Mouse (Mus musculus) v-Abl transformed pro-B cells (cell line): ENCODE measurements around the gene Prps1.

Experiments
- in situ Hi-C, 2 experiments: fragments of 400-800 bp; cut with MboI; formaldehyde crosslinking; loops; one replicate each; pipeline ENCODE4 v1.15.1; 2025; ENCODE audit not compliant: unreplicated experiment in 2 of 2

Gene Prps1

GRCm38 (mm10) chrX:140456279-140456731, at the start of gene Prps1:
Prps1 (plus strand) TSS chrX:140456613.
- in situ Hi-C loops: loop anchor here in 1 of 2 experiments (25.0 kb wide), 1 partner anchor 469 kb away; the partner anchor contains the start of gene Rbm41

DNA sequence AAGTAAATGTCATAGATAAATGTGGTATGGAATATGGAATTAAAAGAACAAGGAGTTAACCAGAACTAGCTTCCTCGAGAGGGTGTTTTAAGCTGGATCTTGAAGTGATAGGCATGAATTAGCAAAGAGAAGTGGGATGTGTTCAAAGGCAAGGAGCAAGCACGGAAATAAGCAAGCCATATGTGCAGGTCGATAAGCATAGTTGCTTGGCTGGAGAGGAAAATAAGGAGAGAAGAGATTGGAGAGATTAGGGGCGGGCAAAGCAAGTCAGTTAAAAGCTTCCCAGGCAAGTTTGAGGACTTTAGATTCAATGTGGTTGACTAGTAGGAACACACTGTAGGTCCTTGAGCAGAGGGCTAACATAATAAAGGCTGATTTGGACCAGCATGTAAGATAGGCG, 48.8 kb upstream of the Prps1 start:
- in situ Hi-C loops: no loop called here

DNA sequence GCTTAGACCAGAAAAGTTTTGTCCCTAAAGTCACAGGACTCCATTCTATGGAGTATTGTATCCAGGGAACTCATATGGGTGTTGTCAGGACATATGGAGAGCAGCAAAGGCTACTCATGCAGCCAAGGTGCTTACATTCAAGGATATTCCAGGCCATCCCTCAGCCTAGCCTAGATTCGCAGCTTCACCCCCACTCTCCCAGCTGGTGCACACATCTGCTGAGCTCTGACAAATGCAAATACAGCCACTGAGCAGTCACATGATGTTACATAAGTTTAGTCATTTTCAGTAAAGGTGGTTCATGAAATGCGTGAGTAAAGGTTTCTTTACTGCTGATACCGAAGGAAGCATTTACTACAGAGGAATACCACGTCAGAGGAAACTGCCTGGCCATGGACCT, 37.9 kb upstream of the Prps1 start:
- in situ Hi-C loops: no loop called here

GRCm38 (mm10) chrX:140427124-140427523, 29.3 kb upstream of the Prps1 start:
- in situ Hi-C loops: loop anchor here in 1 of 2 experiments (5.0 kb wide), 1 partner anchor 295 kb away; no protein-coding TSS in a partner anchor

DNA sequence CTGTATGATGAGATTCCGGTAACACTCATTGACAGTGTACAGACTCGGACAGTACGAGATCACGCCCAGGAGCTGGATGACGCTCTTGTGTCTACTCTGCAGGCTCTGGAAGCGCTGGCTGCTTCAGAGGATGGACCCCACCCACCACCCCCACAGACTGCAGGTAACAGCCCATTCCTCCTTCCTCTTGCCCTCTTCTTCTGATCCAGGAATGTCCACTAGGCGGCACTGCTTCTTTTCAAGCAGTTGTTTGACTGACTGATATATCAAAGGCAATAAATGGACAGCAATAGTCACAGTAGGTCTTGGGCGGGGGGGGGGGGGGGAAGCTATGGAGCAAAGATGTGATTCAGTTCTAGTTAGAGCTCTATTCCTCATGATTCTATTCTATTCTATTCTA, 28.2 kb upstream of the Prps1 start:
- in situ Hi-C loops: loop anchor here in 1 of 2 experiments (5.0 kb wide), 1 partner anchor 294 kb away; no protein-coding TSS in a partner anchor

DNA sequence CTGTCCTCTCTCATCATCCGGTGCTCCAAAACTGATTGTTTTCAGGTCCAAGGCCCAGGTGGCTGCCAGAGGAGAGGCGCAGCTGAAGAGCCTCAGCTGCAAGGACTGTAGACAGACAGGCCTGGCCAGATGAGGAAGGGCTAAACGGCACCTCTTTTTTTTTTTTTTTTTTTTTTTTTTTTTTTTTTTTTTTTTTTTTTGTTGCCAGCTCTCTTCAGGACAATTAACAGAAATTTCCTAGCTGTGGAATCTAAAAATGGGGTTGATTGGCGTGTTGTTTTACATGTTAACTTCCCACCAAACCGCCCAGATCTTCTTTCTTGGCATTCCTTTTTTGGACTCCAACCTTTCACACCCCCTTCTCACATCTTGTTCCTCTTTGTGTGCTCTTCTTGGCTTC, 26.4 kb upstream of the Prps1 start:
- in situ Hi-C loops: loop anchor here in 1 of 2 experiments (5.0 kb wide), 1 partner anchor 292 kb away; no protein-coding TSS in a partner anchor

- in situ Hi-C loops: no loop called here
Measured at GRCm38 (mm10) chrX:140430506-140430905, 25.9 kb upstream of the Prps1 start.

- in situ Hi-C loops: no loop called here
Measured at GRCm38 (mm10) chrX:140431981-140432380, 24.4 kb upstream of the Prps1 start.

DNA sequence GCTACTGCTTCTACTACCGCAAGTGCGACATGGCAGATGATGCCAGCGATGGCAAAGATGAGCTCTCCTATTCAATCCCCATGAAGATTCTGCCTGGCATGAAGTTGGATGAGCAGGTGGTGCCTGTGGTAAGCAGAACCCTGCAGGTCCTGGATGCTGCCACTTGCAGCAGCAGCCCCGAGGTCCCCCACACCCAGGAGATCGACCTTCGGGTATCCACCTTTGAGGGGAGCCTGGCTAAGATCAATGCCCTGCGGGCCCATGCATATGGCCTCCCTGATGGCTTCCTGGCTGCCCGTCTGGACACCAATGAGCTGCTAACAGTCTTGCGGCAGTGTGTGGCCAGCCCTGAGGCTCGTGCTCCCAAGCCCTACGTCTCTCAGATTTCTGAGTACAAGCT, 23.6 kb upstream of the Prps1 start:
- in situ Hi-C loops: no loop called here

GRCm38 (mm10) chrX:140437906-140438305, 18.5 kb upstream of the Prps1 start:
- in situ Hi-C loops: no loop called here

DNA sequence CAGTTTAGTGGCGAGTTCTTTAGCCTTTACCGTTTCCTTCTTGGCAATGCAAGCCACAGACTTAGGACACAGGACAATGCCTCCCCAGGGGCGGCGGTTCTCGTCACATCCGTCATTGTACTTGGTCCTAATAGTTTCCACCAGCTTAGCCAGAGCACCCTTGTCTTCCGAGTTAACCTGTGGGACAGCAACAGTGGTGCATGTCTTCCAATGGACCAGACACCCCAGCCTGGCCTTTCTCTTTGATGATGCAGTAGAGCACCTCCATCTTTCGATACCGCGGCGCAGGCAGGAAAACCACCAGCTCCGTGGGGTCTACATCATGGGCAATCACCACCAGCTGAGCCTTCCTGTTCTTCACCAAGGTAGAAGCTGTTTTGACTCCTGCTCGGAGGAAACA, 10.9 kb upstream of the Prps1 start:
- in situ Hi-C loops: no loop called here

GRCm38 (mm10) chrX:140450071-140450470, 6.3 kb upstream of the Prps1 start:
- in situ Hi-C loops: loop anchor here in 1 of 2 experiments (25.0 kb wide), 1 partner anchor 463 kb away; the partner anchor contains the start of gene Rbm41

DNA sequence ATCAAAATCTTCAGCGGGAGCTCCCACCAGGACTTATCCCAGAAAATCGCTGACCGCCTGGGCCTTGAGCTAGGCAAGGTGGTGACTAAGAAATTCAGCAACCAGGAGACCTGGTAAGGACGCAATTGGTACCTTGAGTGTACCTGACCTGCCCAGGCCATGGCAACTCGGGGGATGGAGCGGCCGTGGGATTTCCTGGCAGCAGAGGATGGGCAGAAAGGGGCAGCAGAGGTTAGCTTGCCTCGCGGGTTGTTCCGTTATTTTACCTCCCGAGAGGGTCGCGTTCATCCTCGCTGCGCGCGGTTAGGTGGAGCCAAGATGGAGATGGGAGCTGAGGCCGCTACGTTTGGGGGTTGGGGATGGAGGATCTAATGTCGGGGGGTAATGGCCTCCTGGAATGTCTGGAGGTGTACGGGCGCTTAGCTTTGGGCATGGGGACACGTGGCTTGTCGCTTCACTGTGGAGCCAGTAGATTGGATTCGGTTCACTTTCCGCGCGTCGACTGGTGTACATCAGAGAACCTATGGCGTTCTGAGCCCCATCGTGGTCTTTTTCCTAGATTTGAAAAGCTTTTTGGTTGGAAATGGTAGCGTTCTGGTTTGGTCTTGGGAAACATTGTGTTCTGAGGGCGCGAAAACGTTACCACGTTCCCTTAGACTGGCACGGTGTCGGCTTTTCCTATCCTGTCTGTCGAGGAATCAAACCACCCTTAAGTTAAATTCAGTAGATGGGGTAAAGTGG, 508 bp downstream of the Prps1 start:
- in situ Hi-C loops: loop anchor here in 1 of 2 experiments (25.0 kb wide), 1 partner anchor 470 kb away; the partner anchor contains the start of gene Rbm41

- in situ Hi-C loops: loop anchor here in 1 of 2 experiments (25.0 kb wide), 1 partner anchor 470 kb away; the partner anchor contains the start of gene Rbm41
Measured at GRCm38 (mm10) chrX:140457502-140457901, 1.1 kb downstream of the Prps1 start.

DNA sequence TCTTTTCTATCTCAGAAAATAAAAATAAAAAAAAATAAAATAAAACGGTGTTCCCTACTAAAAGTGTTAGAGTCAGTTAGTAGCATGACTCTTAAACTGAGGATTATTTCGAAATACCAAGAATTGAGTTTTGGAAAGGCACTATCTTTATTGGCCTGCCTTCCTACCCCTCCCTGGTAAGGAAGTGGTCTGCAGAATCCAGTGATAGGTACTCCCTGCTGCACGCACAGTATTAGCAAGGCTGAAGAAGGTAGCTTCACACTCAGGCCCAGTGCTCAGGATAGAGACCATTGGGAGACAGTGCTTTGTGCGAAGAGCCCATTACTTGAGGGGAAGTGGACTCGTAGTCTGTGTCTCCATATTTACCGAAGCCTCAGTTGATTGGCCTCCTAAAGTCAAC, 21.8 kb downstream of the Prps1 start:
- in situ Hi-C loops: loop anchor here (5.0 to 25.0 kb wide), 3 partner anchors 244 to 384 kb away; no protein-coding TSS in a partner anchor

DNA sequence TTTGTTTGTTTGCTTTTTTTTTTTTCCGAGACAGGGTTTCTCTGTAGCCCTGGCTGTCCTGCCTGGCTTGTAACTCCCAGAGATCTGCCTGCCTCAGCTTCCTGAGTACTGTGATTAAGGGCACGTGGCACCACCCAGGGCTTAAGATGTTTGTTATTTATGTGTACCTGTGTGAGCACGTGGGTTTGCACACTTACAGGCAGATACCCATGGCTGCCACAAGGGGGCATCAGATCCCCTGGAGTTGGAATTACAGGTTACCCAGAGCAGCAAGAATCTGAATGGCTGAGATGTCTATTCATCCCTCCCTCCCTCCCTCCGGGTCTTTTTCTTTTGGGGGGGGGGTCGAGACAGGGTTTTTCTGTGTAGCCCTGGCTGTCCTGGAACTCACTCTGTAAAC, 22.8 kb downstream of the Prps1 start:
- in situ Hi-C loops: loop anchor here (5.0 to 25.0 kb wide), 3 partner anchors 243 to 383 kb away; no protein-coding TSS in a partner anchor

GRCm38 (mm10) chrX:140489174-140489573, 32.8 kb downstream of the Prps1 start:
- in situ Hi-C loops: loop anchor here (25.0 kb wide), 2 partner anchors 348 to 373 kb away; no protein-coding TSS in a partner anchor

DNA sequence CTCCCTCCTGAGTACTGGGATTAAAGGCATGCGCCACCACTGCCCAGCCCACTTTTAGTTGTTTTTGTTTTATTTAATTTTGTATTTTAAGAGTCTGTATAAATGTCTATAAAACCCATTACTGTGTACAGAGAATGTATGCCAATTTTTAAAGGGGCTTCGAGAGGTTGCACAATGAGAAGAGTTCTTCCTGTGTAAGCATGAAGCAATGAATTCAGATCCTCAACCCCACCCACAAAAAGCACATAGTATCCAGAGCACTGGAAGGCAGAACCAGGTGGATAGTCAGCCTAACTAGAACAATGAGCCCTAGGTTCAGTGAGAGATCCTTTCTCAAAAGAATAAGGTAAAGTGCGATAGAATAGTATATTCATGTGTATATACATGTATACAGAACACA, 33.8 kb downstream of the Prps1 start:
- in situ Hi-C loops: loop anchor here (5.0 to 25.0 kb wide), 4 partner anchors 62 to 372 kb away; partner anchors contain the start of gene Tsc22d3 (in 1 of the 2)

- in situ Hi-C loops: loop anchor here (5.0 to 25.0 kb wide), 4 partner anchors 60 to 370 kb away; partner anchors contain the start of gene Tsc22d3 (in 1 of the 2)
Measured at GRCm38 (mm10) chrX:140491884-140492571, 35.6 kb downstream of the Prps1 start.

DNA sequence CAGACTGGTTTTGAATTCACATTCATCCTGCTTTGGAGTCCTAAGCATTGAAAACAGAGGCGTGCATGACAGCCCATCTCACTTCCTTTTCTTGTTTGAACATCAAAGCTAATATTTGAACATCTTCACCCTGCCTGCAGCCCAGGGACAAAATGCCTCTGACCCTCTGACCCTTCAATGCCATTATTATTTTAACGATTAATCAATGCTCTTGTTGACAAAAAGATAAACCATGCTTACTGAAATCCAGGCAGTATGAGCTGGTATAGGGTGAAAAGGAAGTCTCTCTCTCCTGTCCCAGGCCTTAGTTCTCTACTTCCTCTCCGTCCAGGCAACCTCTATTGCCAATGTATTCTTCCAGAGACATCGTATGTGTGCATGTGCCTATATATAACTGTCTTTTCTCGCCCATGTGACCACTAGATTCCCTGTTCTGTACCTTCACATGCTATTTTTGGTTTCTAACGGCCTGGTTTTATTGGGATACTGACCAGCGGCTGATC, 37.2 kb downstream of the Prps1 start:
- in situ Hi-C loops: loop anchor here (5.0 to 25.0 kb wide), 4 partner anchors 59 to 369 kb away; partner anchors contain the start of gene Tsc22d3 (in 1 of the 2)
